Mouse (Mus musculus) 3T3-L1 (cell line): Measurements from ENCODE around the gene Tmco5.

Experiments used
- DNase-seq: peaks from one replicate; pipeline ENCODE4 v3.0.0-alpha.2; 2015; ENCODE audit warnings: low read depth, low spot score

The Tmco5 gene

GRCm38 (mm10) chr2:116878391-116878790 is at the start of gene Tmco5:
Tmco5 (plus strand) TSS chr2:116878691.
- DNase-seq = no peak

GRCm38 (mm10) chr2:116831863-116832262 is 46.6 kb upstream of the Tmco5 start:
- no peak for DNase-seq

- DNase-seq = no peak
Measured at GRCm38 (mm10) chr2:116837829-116838228, 40.7 kb upstream of the Tmco5 start.

GRCm38 (mm10) chr2:116838538-116839197 is 39.8 kb upstream of the Tmco5 start:
- DNase-seq = peak; percentile 84

GRCm38 (mm10) chr2:116849980-116850636 is 28.4 kb upstream of the Tmco5 start:
- no peak for DNase-seq

- DNase-seq = no peak
Measured at GRCm38 (mm10) chr2:116851356-116851755, 27.1 kb upstream of the Tmco5 start.

- DNase-seq = peak; percentile 56
Measured at GRCm38 (mm10) chr2:116852249-116852648, 26.2 kb upstream of the Tmco5 start.

GRCm38 (mm10) chr2:116858703-116859102 is 19.8 kb upstream of the Tmco5 start:
- no peak for DNase-seq

- DNase-seq = no peak
Measured at GRCm38 (mm10) chr2:116876955-116877615, 1.4 kb upstream of the Tmco5 start.

GRCm38 (mm10) chr2:116879730-116880129 is 1.2 kb downstream of the Tmco5 start:
- no peak for DNase-seq

GRCm38 (mm10) chr2:116893316-116893987 is 15.0 kb downstream of the Tmco5 start:
- no peak for DNase-seq

GRCm38 (mm10) chr2:116893988-116894363 is 15.5 kb downstream of the Tmco5 start:
- DNase-seq = peak; percentile 68

GRCm38 (mm10) chr2:116899615-116900272 is 21.3 kb downstream of the Tmco5 start:
- peak; percentile 96 for DNase-seq

GRCm38 (mm10) chr2:116900273-116900843 is 21.9 kb downstream of the Tmco5 start:
- no peak for DNase-seq

GRCm38 (mm10) chr2:116908268-116908667 is 29.8 kb downstream of the Tmco5 start:
- DNase-seq = no peak

- DNase-seq = peak; percentile 40
Measured at GRCm38 (mm10) chr2:116912334-116913070, 34.0 kb downstream of the Tmco5 start.

GRCm38 (mm10) chr2:116913677-116914405 is 35.4 kb downstream of the Tmco5 start:
- DNase-seq = peak; percentile 51

- no peak for DNase-seq
Measured at GRCm38 (mm10) chr2:116914636-116915035, 36.1 kb downstream of the Tmco5 start.

- no peak for DNase-seq
Measured at GRCm38 (mm10) chr2:116918598-116918997, 40.1 kb downstream of the Tmco5 start.
